Comparison of ENCODE assay signal across 20 mouse cellular contexts in genomic region chrX:57798869-57799268, GRCm38 (mm10).
DNase-seq lines count a peak whose midpoint lies in the region; ATAC-seq and TF ChIP-seq lines count a peak whose summit lies in the region.
"Had no signal": no experiment of that assay in that cellular context is flagged by ENCODE, and none has a peak within 500 bp of the region (broad histone marks: within the 10 kb centered on the region; RNA-seq: fewer than 3 reads in every experiment).

No protein-coding gene starts in this region.

- peaks cover 13% of the 10 kb centered on the region; the same call in 1 of the 2 replicates for H3K4me1 ChIP-seq in forebrain, embryonic 12.5 days
- peaks cover 8% of the 10 kb centered on the region; the same call in 1 of the 2 replicates for H3K4me1 ChIP-seq in forebrain, embryonic 13.5 days
- H3K4me1 ChIP-seq in midbrain, embryonic 10.5 days, result peaks cover 20% of the 10 kb centered on the region
- no peaks in the 10 kb centered on the region for H3K4me1 ChIP-seq in midbrain, postnatal 0 days (ENCODE audit: insufficient read depth, low read length)
- peaks cover 10% of the 10 kb centered on the region; the same call in 1 of the 2 replicates for H3K4me1 ChIP-seq in midbrain, embryonic 12.5 days

- TF ChIP-seq CTCF in midbrain, postnatal 0 days (IDR thresholded peaks at IDR 0.05), result no peak

- peak overlapping the region; percentile 50; the same call in 1 of the 2 replicates for H3K27ac ChIP-seq in forebrain, embryonic 12.5 days
- no peak overlapping the region for H3K27ac ChIP-seq in forebrain, embryonic 13.5 days
- H3K27ac ChIP-seq in midbrain, embryonic 10.5 days (replicated peaks), result peak overlapping the region; percentile 28
- H3K27ac ChIP-seq in midbrain, postnatal 0 days (ENCODE audit: low read depth, low read length), result no peak overlapping the region
- H3K27ac ChIP-seq in midbrain, embryonic 12.5 days (replicated peaks), result peak overlapping the region; percentile 67; the same call in 1 of the 2 replicates
- H3K27ac ChIP-seq: gastrocnemius, adult 2 months; heart, adult 2 months; kidney, postnatal 0 days had no signal

- ATAC-seq in forebrain, embryonic 12.5 days (ENCODE audit: low FRiP score), result 0 out of 2 replicates have a peak, but pooled peaks have one; percentile 39
- no peak for ATAC-seq in forebrain, embryonic 13.5 days
- ATAC-seq in midbrain, postnatal 0 days (ENCODE audit: low FRiP score), result no peak
- no peak for ATAC-seq in midbrain, embryonic 12.5 days (ENCODE audit: low FRiP score, low read depth)

- H3K9me3 ChIP-seq in forebrain, embryonic 12.5 days, result no peaks in the 10 kb centered on the region
- H3K9me3 ChIP-seq in forebrain, embryonic 13.5 days (replicated peaks), result no peaks in the 10 kb centered on the region
- no peaks in the 10 kb centered on the region for H3K9me3 ChIP-seq in midbrain, embryonic 10.5 days (replicated peaks)
- no peaks in the 10 kb centered on the region for H3K9me3 ChIP-seq in midbrain, postnatal 0 days (ENCODE audit: low read length)
- H3K9me3 ChIP-seq in midbrain, embryonic 12.5 days, result no peaks in the 10 kb centered on the region

- DNase-seq in midbrain, embryonic 10.5 days (ENCODE audit: low spot score), result no peak
- DNase-seq in midbrain, postnatal 0 days (ENCODE audit: low spot score), result no peak
- DNase-seq in retina, postnatal 1 day, result peak; percentile 7
- no peak for DNase-seq in lung, postnatal 25 days (ENCODE audit: low spot score)
- DNase-seq in B cell, adult 2 months, result no peak
- DNase-seq: adrenal gland, postnatal 14 days; cerebellum, adult 9-10 months; gastrocnemius, adult 2 months; kidney, adult 11 months; layer of hippocampus, postnatal 36 days; liver; lung, adult 18-20 months; lung, postnatal 36 days; right cerebral cortex, adult 18-20 months; thymus, postnatal 4 days had no signal

- H3K36me3 ChIP-seq in forebrain, embryonic 12.5 days (replicated peaks), result no peaks in the 10 kb centered on the region
- no peaks in the 10 kb centered on the region for H3K36me3 ChIP-seq in forebrain, embryonic 13.5 days (ENCODE audit: poor library complexity, severe bottlenecking)
- no peaks in the 10 kb centered on the region for H3K36me3 ChIP-seq in midbrain, embryonic 10.5 days
- H3K36me3 ChIP-seq in midbrain, postnatal 0 days (ENCODE audit: insufficient read depth, low read length), result no peaks in the 10 kb centered on the region
- no peaks in the 10 kb centered on the region for H3K36me3 ChIP-seq in midbrain, embryonic 12.5 days

- no peak overlapping the region for H3K4me3 ChIP-seq in forebrain, embryonic 12.5 days (replicated peaks)
- no peak overlapping the region for H3K4me3 ChIP-seq in forebrain, embryonic 13.5 days
- no peak overlapping the region for H3K4me3 ChIP-seq in midbrain, embryonic 10.5 days
- no peak overlapping the region for H3K4me3 ChIP-seq in midbrain, postnatal 0 days (ENCODE audit: low read depth, low read length)
- no peak overlapping the region for H3K4me3 ChIP-seq in midbrain, embryonic 12.5 days
- H3K4me3 ChIP-seq: gastrocnemius, adult 2 months; heart, adult 2 months had no signal

- H3K27me3 ChIP-seq in forebrain, embryonic 12.5 days, result no peaks in the 10 kb centered on the region
- H3K27me3 ChIP-seq in forebrain, embryonic 13.5 days, result no peaks in the 10 kb centered on the region
- no peaks in the 10 kb centered on the region for H3K27me3 ChIP-seq in midbrain, embryonic 10.5 days (ENCODE audit: low read depth, poor library complexity, severe bottlenecking)
- H3K27me3 ChIP-seq in midbrain, postnatal 0 days (ENCODE audit: insufficient read depth, low read length), result no peaks in the 10 kb centered on the region
- H3K27me3 ChIP-seq in midbrain, embryonic 12.5 days, result no peaks in the 10 kb centered on the region

- WGBS in forebrain, embryonic 12.5 days, result 24% methylated on average over 2 of the region's 2 CpGs
- WGBS in forebrain, embryonic 13.5 days, result 37% methylated on average over 2 of the region's 2 CpGs
- 38% methylated on average over 2 of the region's 2 CpGs for WGBS in midbrain, embryonic 10.5 days
- WGBS in midbrain, postnatal 0 days, result 28% methylated on average over 2 of the region's 2 CpGs
- 15% methylated on average over 2 of the region's 2 CpGs for WGBS in midbrain, embryonic 12.5 days

- no peak overlapping the region for H3K4me2 ChIP-seq in forebrain, embryonic 12.5 days
- no peak overlapping the region for H3K4me2 ChIP-seq in forebrain, embryonic 13.5 days
- no peak overlapping the region for H3K4me2 ChIP-seq in midbrain, postnatal 0 days (ENCODE audit: low read depth, low read length, poor library complexity, severe bottlenecking)
- no peak overlapping the region for H3K4me2 ChIP-seq in midbrain, embryonic 12.5 days (replicated peaks)

- no peak overlapping the region for H3K9ac ChIP-seq in forebrain, embryonic 12.5 days
- no peak overlapping the region for H3K9ac ChIP-seq in forebrain, embryonic 13.5 days
- no peak overlapping the region for H3K9ac ChIP-seq in midbrain, postnatal 0 days (replicated peaks; ENCODE audit: low read length, poor library complexity, severe bottlenecking)
- H3K9ac ChIP-seq in midbrain, embryonic 12.5 days (replicated peaks), result no peak overlapping the region

Comparison
In these comparisons a context has a peak if more than half of its experiments do, and no peak if none do; other contexts are left out.
1. H3K27ac ChIP-seq: peak in forebrain, embryonic 12.5 days (single experiment), midbrain, embryonic 10.5 days (single experiment) and midbrain, embryonic 12.5 days (single experiment); none in forebrain, embryonic 13.5 days (single experiment) and midbrain, postnatal 0 days (single experiment).